Mouse (Mus musculus) megakaryocyte progenitor cell, adult 5-6 weeks (primary cell): ENCODE data around the gene Rap1b. TPM values are rescaled to one million over a fixed set of nuclear protein-coding genes. Genes with fewer than 3 reads are reported as not detected.

Source experiments
- ATAC-seq: replicated peaks from 2 replicates; pipeline ENCODE4 v1.8.0; 2016; ENCODE audit warnings: mild to moderate bottlenecking, moderate TSS enrichment, inconsistent platforms; ENCODE audit not compliant: poor library complexity
- total RNA-seq, 2 experiments: library from RNA; stranded (forward) in 1 of 2; stranded (reverse) in 1 of 2; fragments of 157-497, 149-512 nt in 1 of 2; fragments of 200-1000 nt in 1 of 2; gene quantifications; 2 replicates each; pipeline versions ENCODE4 v1.2.3 to v1.2.4; 2015 to 2017

Gene Rap1b
- total RNA-seq, 2 experiments from 2014 or later = 95.6 to 215 TPM

- ATAC-seq = no peak
Measured at GRCm38 (mm10) chr10:117773106-117773720, 72.6 kb downstream of the Rap1b start.

DNA sequence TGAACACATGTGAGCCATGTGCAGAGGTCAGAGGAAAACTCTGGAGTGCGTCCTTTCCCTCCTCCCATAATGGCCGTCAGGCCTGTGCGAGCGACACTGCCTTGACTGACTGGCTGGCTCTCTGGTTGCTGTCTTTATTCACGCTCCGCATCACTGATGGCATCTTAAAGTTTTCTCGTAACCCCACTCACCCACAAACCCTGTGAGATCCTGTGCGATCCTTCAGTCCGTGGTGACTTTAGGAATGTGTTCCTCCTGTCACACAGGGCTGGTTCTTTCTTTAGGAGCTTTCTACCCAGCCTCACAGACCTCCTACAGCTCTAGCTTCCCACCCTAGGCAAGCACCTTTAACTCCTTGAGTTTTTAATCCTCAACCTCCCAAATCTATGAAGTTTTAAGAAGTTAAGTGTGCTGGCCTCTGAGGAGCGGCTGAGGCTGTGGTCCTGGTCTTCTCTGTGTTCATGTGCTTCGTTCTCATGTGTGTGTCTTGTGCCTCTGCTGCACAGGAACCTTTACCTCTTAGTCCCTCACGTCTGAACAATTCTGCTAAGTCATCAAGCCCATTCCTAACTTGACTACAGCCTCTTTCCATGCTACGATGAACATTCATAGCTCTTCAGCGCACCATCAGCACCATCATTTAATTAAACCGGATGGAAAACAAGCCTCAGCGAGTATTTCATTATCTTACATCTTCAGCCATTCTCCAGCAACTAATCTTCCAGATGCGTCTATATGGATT lies 73.3 kb downstream of the Rap1b start:
- ATAC-seq = no peak

DNA sequence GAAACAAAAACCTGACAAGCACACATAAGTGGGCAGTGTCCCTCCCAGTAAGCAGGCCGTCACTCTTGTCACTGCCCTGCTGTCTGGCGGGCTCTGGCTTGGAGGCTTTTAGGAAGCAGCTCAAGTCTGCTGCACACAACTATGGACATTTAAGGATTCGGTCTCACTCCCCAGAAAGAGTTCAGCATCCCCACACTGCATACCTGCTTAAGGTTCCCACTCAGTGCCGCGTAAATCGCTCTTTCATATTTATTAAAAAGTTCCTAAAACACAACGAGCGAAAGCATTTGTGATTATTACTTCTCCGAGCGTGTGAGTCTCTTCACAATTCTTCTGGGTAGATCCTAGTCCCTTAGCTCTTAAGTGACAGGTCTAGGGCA lies 74.7 kb downstream of the Rap1b start:
- no peak for ATAC-seq

- ATAC-seq = no peak
Measured at GRCm38 (mm10) chr10:117770286-117771130, 75.3 kb downstream of the Rap1b start.

- ATAC-seq = no peak
Measured at GRCm38 (mm10) chr10:117769541-117770285, 76.1 kb downstream of the Rap1b start.

- no peak for ATAC-seq
Measured at GRCm38 (mm10) chr10:117768141-117768440, 77.7 kb downstream of the Rap1b start.

GRCm38 (mm10) chr10:117767286-117768140 lies 78.3 kb downstream of the Rap1b start:
- ATAC-seq = no peak

- no peak for ATAC-seq
Measured at GRCm38 (mm10) chr10:117766896-117767160, 79.0 kb downstream of the Rap1b start.

DNA sequence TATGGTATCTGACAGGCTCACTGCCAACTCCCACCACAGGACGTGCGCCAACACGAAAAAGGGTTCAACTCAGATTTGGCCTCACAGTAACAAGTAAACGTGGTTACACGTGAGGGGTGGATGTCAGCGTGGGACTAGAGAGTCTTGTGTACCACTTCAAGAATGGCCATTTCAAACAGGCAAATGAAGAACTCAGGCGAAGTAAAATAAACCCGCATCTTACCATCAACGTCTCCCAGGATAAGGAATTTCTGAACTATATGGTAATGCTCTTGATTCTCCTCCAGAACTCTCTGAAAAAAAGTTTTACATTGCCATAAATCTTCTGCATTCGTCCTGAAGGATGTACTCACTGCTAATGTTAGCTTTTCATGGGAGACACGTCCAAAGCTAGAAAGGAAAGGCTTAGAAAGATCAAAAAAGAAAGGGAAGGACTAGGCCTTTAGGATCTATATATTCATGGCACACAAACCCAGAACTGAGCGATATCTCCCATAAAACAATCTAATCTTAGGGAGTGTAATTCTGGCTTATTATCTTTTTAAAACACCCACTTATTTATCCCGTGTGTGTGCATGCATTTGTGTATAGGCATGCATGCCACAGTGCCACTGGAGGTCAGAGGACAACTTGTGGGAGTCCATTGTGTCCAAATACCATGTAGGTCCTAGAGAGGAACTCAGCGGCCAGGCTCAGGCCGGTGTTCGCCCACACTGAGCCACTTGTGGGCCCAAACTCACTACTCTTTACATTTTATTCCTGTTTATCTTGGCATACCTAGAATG lies 79.5 kb downstream of the Rap1b start:
- ATAC-seq = no peak

DNA sequence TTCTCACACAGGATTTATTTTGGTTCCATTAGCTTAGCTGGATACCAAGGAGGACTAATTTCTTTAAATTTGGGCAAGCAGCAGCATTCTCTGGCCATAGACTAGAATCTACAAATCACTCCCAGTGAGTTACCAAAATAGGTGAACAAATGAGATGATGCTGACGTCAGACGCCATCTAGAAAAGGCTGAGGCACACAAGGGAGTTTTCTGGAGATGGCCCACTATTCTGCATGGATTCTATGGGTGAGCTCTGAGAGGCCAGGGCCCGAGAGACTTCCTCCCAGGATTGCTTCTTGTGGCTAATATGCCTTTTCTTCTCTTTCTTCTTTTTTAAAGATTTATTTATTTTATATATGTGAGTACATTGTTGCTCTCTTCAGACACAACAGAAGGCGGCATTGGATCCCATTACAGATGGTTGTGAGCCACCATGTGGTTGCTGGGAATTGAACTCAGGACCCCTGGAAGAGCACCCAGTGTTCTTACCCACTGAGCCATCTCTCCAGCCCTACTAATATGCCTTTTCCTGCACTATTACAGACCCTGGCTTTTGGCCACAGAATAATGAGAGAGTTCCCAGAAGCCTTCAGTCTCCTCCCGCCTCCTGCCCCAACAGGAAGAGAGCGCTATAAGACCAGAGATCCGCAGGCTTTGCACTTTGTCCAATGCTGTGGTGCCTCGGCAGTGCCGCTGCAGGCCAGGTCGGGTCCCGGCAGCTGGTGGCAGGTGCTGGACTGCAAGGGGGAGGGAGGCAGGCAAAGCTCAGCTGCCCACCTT lies 80.5 kb downstream of the Rap1b start:
- no peak for ATAC-seq

DNA sequence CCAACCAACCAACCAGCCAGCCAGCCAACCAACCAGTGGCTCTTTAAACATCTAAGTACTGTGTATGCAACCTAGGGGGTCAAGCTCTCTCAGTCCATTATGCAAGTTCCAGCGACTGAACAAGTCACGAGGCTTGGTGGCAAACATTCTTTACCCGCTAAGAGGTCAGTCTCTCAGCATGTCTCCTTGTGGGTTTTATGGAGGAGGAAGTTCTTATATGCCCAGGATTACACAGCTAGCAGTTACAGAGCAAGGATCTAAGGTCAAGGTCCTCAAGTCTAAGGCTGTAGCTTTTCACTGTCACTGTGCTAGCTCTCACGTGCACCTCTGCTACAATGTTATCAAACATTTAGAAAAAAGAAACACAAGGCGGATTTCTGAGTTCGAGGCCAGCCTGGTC lies 81.2 kb downstream of the Rap1b start:
- peak; percentile 63 for ATAC-seq

Other genes starting within 250 kb of the Rap1b start
- not detected in 2 replicates for gene Cpm, start 216.5 kb downstream of the Rap1b start, total RNA-seq (2015)
- 0.17 TPM in 1 of 2 replicates, not detected in the other for gene Cpm, start 216.5 kb downstream of the Rap1b start, total RNA-seq (2017)
- gene Mdm2, start 135.3 kb downstream of the Rap1b start, total RNA-seq (2015) = 68.6 and 74.8 TPM in 2 replicates
- gene Mdm2, start 135.3 kb downstream of the Rap1b start, total RNA-seq (2017) = 44.0 and 63.1 TPM in 2 replicates
- gene Slc35e3, start 99.7 kb downstream of the Rap1b start, total RNA-seq (2015) = 7.8 and 16.0 TPM in 2 replicates
- 9.0 and 14.0 TPM in 2 replicates for gene Slc35e3, start 99.7 kb downstream of the Rap1b start, total RNA-seq (2017)
- 79.2 and 85.6 TPM in 2 replicates for gene Nup107, start 53.3 kb downstream of the Rap1b start, total RNA-seq (2015)
- 111 and 153 TPM in 2 replicates for gene Nup107, start 53.3 kb downstream of the Rap1b start, total RNA-seq (2017)